Mouse (Mus musculus) lung, embryonic 16.5 days (tissue): ENCODE results near the gene St3gal5. TPM values are rescaled to one million over a fixed set of nuclear protein-coding genes. Genes with fewer than 3 reads are reported as not detected.

Experiments used
- ATAC-seq: fragments of 200-750 bp; cut with Nextera tagmentation; 2 replicates; pipeline ENCODE4 v1.8.0; 2017; ENCODE audit warnings: low read depth, mild to moderate bottlenecking, moderate library complexity
- H3K27ac ChIP-seq: fragments of 300-500 bp; sonication (generic); 2 replicates; pipeline ENCODE4 v1.5.1; 2014; ENCODE audit warnings: mild to moderate bottlenecking, control low read depth, low read length
- H3K27me3 ChIP-seq: fragments of 300-500 bp; sonication (generic); 2 replicates; pipeline ENCODE4 v1.6.1; 2014; ENCODE audit warnings: low read depth, low read length, mixed read lengths; ENCODE audit not compliant: control insufficient read depth, insufficient read depth
- H3K36me3 ChIP-seq: fragments of 300-500 bp; sonication (generic); 2 replicates; pipeline ENCODE4 v1.6.1; 2014; ENCODE audit warnings: low read length; ENCODE audit not compliant: control insufficient read depth, insufficient read depth
- H3K4me1 ChIP-seq: fragments of 300-500 bp; sonication (generic); replicated peaks from 2 replicates; pipeline ENCODE4 v1.6.1; 2014; ENCODE audit warnings: low read length, mixed read lengths; ENCODE audit not compliant: control insufficient read depth, insufficient read depth
- H3K4me2 ChIP-seq: fragments of 300-500 bp; sonication (generic); 2 replicates; pipeline ENCODE4 v1.6.1; 2014; ENCODE audit warnings: low read depth, low read length, control low read depth
- H3K4me3 ChIP-seq: fragments of 300-500 bp; sonication (generic); 2 replicates; pipeline ENCODE4 v1.5.1; 2014; ENCODE audit warnings: mild to moderate bottlenecking, low read length, control low read depth
- H3K9ac ChIP-seq: fragments of 300-500 bp; sonication (generic); 2 replicates; pipeline ENCODE4 v1.6.1; 2014; ENCODE audit warnings: low read length, control low read depth
- H3K9me3 ChIP-seq: fragments of 300-500 bp; sonication (generic); 2 replicates; pipeline ENCODE4 v1.6.1; 2016; ENCODE audit warnings: low read length; ENCODE audit not compliant: control insufficient read depth
- WGBS: fragments of 180-500 bp; shearing (Covaris S2); extraction: QIAGEN DNeasy Blood & Tissue Kit; methylation state at CpG from one replicate; pipeline ENCODE4 v1.1.7; 2014; 5-methylcytosine and 5-hydroxymethylcytosine counted together
- polyA plus RNA-seq: library from polyadenylated mRNA; unstranded; fragments of >200 nt; fragmentation: Nextera tagmentation; extraction: Ambion mirVana; gene quantifications from 2 replicates; pipeline ENCODE4 v1.2.1, GENCODE M21; 2015

St3gal5 gene
- polyA plus RNA-seq, 1 experiment from 2014 or later: 40.5 TPM

DNA sequence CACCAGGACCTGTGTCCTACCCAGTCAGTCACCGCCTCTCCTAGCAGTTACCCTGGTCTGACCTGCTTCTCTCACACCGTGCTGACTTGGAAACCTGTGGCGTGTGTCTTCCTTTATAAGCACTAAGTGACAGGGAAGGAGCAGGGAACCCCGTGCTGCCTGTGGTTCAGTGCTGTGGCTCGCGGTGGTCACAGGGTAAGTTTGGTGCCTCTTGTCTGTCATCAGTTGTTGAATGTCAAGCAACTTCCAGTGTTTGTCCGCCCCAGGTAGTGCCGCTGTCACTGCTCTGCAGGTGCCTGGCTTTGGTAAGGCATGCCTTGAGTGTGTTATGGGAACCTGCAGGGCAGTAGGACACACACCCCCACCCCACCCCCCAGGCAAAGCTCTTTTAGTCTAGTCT, 3.5 kb downstream of the St3gal5 start:
- no peak for ATAC-seq
- Histone ChIP-seq H3K4me2 (peak overlapping the region; percentile 44), H3K4me3 (peak overlapping the region; percentile 11; the same call in 1 of the 2 replicates), H3K9me3 (no peaks in the 10 kb centered on the region), H3K27me3 (no peaks in the 10 kb centered on the region), H3K9ac (peak overlapping the region; percentile 42), H3K27ac (peak overlapping the region; percentile 89), H3K36me3 (no peaks in the 10 kb centered on the region), H3K4me1 (peaks cover 50% of the 10 kb centered on the region)
- WGBS: 44% methylated on average over 8 of the region's 8 CpGs

DNA sequence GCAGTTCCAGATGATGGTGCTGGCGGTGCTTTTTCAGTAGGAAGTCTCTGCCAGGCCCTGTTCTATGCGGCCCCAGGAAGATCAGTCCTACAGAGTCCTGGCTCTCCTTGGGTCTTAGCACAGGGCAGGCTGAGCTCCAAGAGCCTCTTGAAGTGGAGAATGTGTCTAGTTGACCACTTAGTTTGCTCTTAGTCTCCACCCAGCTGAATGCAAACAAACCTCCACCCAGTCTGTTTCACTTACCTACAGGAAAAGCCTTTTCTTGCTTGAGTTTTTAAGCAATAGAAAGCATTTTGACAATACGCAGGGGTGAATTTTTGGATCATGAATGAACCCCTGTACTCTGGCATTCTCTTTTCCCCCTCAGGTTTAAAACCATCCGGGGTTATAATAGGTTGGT, 4.0 kb downstream of the St3gal5 start:
- WGBS: 48% methylated on average over 4 of the region's 4 CpGs
- H3K27ac ChIP-seq: peak overlapping the region; percentile 89
- no peaks in the 10 kb centered on the region for H3K36me3 ChIP-seq
- H3K27me3 ChIP-seq: no peaks in the 10 kb centered on the region
- H3K9ac ChIP-seq: peak overlapping the region; percentile 42
- ATAC-seq: peak; percentile 49
- peak overlapping the region; percentile 44 for H3K4me2 ChIP-seq
- H3K4me1 ChIP-seq: peaks cover 50% of the 10 kb centered on the region
- peak overlapping the region; percentile 11; the same call in 1 of the 2 replicates for H3K4me3 ChIP-seq
- H3K9me3 ChIP-seq: no peaks in the 10 kb centered on the region

DNA sequence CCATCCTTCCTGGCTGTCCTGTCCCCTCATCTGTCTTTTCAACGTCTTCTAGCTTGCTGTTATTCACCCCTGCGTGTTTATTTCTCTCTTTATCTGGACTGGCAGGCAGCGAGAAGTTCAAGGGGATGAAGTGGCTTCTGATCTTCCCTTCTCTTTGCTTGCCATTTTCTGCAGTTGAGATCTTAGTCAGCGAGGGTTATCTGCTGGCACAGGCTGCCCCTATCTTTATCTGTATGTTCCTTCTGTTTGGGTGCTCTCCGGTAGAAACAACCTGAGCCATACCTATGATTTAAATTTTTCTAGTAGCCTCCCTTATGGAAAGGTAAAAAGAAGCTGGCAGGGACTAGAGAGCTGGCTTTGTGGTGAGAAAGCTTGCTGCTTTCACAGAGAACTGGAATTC, 4.7 kb downstream of the St3gal5 start:
- Histone ChIP-seq H3K9ac (no peak overlapping the region), H3K4me1 (peaks cover 46% of the 10 kb centered on the region), H3K27me3 (no peaks in the 10 kb centered on the region), H3K36me3 (no peaks in the 10 kb centered on the region), H3K27ac (peak overlapping the region; percentile 89), H3K4me2 (peak overlapping the region; percentile 44), H3K9me3 (no peaks in the 10 kb centered on the region), H3K4me3 (peak overlapping the region; percentile 23)
- ATAC-seq: no peak
- 12% methylated on average over 5 of the region's 5 CpGs for WGBS

DNA sequence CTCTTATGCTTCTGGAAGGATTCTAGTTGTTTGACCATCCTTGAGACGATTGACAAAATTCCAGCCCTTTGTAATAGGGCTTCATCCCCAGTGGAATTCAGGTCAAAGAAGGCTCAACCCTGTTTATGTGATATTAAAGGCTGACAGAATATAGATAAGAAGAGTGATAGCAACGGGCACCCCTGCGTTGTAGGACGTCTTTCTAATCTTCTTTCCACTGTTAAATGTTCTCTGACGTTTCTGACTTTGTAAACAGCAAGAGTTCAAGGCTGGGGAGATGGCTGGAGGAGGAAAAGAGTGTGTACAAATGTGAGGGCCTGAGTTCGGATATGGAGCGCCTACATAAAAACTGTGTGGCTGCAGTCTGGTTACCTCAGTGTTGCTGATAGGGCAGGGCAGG, 7.1 kb downstream of the St3gal5 start:
- Histone ChIP-seq H3K27ac (peak overlapping the region; percentile 23; the same call in 1 of the 2 replicates), H3K4me2 (no peak overlapping the region), H3K36me3 (no peaks in the 10 kb centered on the region), H3K9ac (no peak overlapping the region), H3K4me1 (peaks cover 47% of the 10 kb centered on the region), H3K27me3 (no peaks in the 10 kb centered on the region), H3K4me3 (no peak overlapping the region), H3K9me3 (no peaks in the 10 kb centered on the region)
- ATAC-seq: no peak
- WGBS: 33% methylated on average over 7 of the region's 7 CpGs

DNA sequence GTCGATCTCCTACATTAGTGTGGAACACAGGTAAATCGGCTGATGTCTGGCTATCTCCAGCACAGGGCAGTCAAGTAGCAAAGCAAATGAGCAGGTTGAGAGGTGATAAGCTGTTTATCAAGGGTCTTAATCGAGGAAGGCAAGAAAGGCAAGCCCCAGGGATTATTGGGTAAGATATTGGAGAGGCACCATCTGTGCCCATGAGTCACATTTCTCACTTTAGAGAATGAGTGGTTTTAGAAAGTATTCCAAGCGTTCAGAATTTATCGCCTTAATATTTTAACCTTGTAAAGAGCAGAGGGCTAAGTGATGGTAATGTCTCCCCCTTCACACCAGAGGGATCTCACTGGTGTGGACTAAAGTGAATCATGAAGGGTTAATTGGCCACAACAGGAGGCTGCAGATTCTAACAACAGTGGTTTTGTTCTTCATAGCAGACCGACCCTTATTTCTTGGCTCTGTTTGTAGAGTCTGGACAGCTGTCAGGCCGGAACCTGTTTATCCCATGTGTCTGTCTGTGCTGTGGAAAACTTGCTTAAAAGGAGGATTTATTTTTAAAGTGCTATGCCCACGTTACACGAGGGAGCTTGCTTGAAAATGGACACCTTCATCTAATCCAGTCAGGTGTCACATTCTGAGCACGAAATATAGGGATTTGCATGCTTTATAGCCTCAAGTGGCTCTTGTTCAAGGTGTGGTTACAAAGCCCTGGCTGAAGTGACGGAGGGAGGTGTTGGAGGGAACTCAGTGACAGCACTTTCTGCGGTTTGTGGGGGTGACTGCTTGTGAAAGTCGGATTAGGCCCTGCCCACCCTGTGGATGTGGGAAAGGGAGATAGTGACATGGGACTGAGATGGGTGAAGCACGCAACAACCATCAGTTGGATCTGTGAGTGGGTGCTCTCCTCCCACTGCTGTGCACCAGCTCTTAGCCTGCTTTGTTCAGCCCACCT, 11.8 kb downstream of the St3gal5 start:
- H3K9ac ChIP-seq: no peak overlapping the region
- H3K4me3 ChIP-seq: no peak overlapping the region
- ATAC-seq: peak; percentile 82
- peak overlapping the region; percentile 7; the same call in 1 of the 2 replicates for H3K4me2 ChIP-seq
- no peaks in the 10 kb centered on the region for H3K27me3 ChIP-seq
- peak overlapping the region; percentile 60 for H3K27ac ChIP-seq
- H3K9me3 ChIP-seq: no peaks in the 10 kb centered on the region
- WGBS: 39% methylated on average over 14 of the region's 14 CpGs
- H3K36me3 ChIP-seq: no peaks in the 10 kb centered on the region
- H3K4me1 ChIP-seq: peaks cover 20% of the 10 kb centered on the region

DNA sequence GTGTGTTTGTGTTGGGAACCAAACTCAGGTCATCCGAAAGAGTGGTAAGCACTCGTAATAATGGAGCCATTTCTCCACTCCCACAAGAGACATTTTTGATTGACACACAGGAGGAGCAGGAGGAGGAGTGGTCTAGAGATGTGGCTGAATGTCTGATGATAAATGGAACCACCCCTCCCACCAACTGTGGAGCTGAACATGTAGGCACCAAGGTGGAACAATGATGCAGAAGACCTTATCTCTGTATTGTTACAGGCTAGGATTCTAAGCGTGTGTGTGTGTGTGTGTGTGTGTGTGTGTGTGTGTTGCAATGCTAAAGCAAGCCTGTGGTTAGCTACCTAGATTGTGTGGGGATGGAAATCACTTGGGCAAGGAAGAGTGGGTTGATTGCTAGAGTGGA, 13.2 kb downstream of the St3gal5 start:
- WGBS: 82% methylated on average over 3 of the region's 3 CpGs
- Histone ChIP-seq H3K9ac (no peak overlapping the region), H3K27ac (no peak overlapping the region), H3K4me2 (no peak overlapping the region), H3K27me3 (no peaks in the 10 kb centered on the region), H3K4me3 (no peak overlapping the region), H3K4me1 (peaks cover 13% of the 10 kb centered on the region), H3K36me3 (no peaks in the 10 kb centered on the region), H3K9me3 (no peaks in the 10 kb centered on the region)
- no peak for ATAC-seq

DNA sequence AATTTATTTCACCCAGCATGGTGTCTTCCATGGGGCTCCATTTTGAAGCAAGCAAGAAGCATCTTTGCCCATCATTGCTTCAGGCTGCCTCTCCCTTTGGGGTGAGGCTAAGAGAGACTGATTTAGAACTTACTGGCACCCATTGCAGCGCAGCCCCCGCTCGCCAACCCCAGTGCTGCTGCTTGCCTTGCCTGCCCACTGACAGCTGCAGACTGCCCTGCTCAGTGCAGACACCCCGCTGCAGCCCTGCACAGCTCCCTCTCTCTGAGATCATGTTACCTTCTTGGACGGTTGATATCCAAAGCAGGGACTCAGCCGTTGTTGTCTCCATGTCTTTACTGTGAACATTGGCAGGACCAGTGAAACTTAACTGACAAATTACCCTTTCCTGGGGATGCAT, 15.2 kb downstream of the St3gal5 start:
- no peak for ATAC-seq
- H3K4me3 ChIP-seq: no peak overlapping the region
- no peak overlapping the region for H3K27ac ChIP-seq
- no peaks in the 10 kb centered on the region for H3K9me3 ChIP-seq
- H3K27me3 ChIP-seq: no peaks in the 10 kb centered on the region
- H3K9ac ChIP-seq: no peak overlapping the region
- WGBS: 38% methylated on average over 6 of the region's 6 CpGs
- H3K4me2 ChIP-seq: no peak overlapping the region
- H3K4me1 ChIP-seq: peaks cover 13% of the 10 kb centered on the region
- H3K36me3 ChIP-seq: no peaks in the 10 kb centered on the region

DNA sequence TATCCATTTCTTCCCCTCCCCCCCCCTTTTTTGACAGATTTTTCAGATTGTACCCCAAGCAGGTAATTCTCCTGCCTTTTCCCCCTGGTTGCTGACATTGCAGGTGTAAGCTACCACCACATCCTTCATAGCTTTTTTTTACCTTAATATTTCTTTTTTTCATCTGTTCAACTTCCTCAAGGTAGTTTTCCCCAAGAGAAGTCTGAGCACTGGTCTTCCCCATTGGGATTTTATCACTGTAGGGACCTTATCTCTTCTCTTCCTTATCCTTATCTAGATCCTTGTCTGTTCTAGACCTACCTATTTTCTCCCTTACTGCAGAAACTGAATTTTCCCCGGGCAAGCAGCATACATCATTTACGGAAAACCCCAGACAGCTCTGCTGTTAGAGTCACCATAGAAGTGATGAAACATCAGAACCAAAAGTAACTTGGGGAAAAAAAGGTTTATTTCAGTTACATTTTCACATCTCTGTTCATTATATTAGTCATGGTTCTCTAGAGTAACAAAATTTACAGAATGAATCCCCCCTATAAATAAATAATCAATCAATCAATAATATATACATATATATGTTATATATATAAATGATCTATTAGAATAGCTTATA, 15.8 kb downstream of the St3gal5 start:
- Histone ChIP-seq H3K4me3 (no peak overlapping the region), H3K4me2 (no peak overlapping the region), H3K4me1 (peaks cover 13% of the 10 kb centered on the region), H3K9me3 (no peaks in the 10 kb centered on the region), H3K36me3 (no peaks in the 10 kb centered on the region), H3K27ac (no peak overlapping the region), H3K27me3 (no peaks in the 10 kb centered on the region), H3K9ac (no peak overlapping the region)
- no peak for ATAC-seq
- WGBS: 67% methylated on average over 2 of the region's 2 CpGs

DNA sequence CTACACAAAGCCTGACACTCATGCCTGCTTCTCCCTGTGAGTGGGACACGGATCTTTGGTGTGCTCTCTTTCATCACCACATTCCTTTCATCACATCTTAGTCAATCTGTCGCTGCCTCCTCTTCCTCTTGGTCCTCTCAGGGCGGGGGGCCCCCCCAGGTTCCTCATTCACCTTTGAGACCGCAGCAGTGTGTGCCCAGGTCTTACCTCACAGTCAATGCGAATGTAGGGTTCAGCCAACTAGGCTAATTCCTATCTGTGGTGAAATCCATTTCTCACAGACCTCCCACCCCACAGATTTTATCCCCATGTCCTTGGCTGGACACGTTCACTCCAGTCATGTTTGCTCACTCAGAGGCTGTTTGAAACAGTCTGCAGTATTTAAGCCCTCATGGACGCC, 17.5 kb downstream of the St3gal5 start:
- Histone ChIP-seq H3K4me3 (no peak overlapping the region), H3K27me3 (no peaks in the 10 kb centered on the region), H3K9me3 (no peaks in the 10 kb centered on the region), H3K27ac (no peak overlapping the region), H3K4me2 (no peak overlapping the region), H3K36me3 (no peaks in the 10 kb centered on the region), H3K9ac (no peak overlapping the region), H3K4me1 (no peaks in the 10 kb centered on the region)
- no peak for ATAC-seq
- 67% methylated on average over 7 of the region's 7 CpGs for WGBS
